Mouse (Mus musculus): Measurements from ENCODE around the gene Gfod1. TPM values are rescaled to one million over a fixed set of nuclear protein-coding genes. Genes with fewer than 3 reads are reported as not detected.

The Gfod1 gene
- total RNA-seq, 2 experiments from 2014 or later = 10.3 to 10.4 TPM

DNA sequence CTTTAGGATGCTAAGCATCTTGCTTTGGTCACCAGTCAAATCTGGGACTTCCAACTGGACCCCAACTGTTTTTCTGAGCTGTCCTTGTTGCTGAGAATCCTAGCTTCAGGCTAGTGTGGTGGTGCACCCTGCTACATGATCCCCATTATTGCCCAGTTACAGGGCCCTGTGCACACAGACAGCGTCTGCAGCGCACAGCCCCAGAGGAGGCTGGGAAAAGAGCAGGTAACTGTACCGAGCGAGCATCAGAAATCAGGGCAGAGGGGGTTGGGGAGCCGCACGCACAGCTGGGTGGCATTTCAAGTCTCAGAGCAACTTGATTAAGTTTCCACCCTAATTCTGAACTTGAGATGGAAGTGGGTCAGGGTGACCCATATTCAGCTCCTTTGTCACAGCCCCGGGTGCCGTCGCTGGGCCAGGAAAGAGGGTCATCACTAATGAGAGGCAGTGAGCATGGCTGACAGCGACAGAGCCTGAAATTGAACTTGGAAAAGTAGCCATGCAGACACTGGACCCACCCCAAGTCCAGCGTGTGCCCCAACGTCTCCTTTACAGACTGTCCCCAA, 97.8 kb downstream of the Gfod1 start:
- DNase-seq (ENCODE audit: low spot score in 2 of 2) = no peak

DNA sequence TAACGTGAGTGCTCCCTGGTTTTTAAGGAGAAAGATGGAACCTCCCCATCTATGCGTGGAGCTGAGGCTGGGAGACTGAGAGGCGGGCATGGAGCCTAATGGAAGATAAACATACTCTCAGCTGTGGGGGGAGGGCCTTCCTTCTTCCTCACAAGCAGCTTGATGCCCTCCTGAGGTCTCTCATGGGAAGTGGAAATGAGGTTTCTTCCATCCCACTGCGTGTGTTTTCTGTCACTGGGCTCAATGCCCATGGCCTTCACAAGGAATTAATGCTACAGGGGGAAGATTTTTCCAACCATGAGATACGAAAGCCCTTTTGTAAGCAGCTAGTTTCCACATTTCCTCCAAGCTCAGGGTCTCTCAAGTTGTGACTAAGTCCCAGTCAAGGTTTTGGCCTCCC, 100.3 kb downstream of the Gfod1 start:
- no peak for DNase-seq (ENCODE audit: low spot score in 2 of 2)

DNA sequence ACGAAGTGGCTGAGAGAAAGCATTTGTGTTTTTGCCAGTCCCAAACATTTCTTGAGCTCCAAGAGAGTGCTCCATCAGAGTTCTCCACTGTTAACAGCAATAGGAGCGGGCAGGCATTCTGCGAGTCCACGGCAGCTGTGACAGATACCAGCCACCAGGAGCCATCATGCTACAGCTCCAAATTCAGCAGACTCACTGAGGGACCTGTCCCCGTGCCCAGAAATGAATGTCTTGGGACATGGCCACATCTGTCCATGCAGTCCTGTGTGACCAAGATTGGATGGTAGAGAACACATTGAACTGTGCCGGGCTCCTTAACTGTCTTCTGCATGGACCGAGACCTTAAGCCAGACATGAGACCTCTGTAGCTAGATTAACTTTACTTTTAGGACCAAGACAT, 100.7 kb downstream of the Gfod1 start:
- DNase-seq (ENCODE audit: low spot score in 2 of 2) = no peak

DNA sequence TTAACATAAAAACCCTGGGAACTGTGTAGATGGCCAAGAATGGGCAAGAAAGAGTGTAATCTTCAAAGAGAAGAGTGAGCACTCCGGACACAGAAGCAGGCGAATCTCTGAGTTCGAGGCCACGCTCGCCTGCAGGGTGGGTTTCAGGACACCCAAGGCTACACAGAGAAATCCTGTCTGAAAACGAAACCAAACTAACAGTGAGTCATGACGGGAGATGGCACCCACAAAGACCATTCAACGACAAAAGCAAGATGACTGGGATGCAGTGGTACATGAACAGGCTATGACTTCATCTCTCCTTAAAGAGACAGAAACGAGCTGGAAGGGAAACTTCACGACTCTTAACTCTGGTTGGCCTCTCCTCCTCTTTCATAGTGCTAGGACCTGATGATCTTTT, 101.6 kb downstream of the Gfod1 start:
- DNase-seq (ENCODE audit: low spot score in 2 of 2) = no peak

DNA sequence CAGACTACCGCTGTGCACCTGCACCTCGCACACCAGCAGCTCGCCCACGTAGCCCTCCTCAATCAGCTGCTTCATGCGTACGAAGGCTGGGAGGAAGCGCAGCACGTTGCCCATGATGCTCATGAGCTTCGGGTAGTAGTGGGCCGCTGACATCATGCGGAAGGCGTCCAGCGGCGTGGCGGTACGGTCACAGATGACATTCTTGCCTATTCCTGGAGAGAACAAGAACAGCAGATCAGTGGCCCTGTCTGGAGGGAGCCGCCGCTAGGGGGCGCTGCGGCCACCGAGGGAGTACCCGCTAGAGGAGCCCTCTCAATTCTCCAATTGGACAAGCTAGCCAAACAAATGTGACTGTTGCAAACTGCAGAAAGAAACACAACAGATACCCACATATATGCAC, 102.9 kb downstream of the Gfod1 start:
- DNase-seq (ENCODE audit: low spot score in 2 of 2) = no peak

DNA sequence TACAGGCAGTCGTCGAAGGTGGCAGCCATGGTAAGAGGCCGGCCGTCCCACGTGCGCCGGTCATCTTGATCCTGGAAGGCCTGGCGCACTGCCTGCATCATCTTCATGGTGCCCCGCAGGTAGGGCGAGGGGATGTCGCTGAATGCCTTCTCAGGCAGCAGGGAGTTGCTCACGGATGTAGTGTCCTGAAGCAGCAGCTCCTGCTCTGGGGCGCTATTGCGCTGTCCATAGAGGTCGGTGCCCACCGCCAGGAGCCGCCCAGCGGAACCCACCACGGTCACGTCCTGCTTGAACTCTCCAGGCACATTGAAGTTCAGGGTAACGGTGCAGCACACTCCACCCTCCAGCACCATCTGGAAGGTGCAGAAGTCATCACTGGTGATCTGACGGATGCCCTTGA, 103.5 kb downstream of the Gfod1 start:
- no peak for DNase-seq (ENCODE audit: low spot score in 2 of 2)

DNA sequence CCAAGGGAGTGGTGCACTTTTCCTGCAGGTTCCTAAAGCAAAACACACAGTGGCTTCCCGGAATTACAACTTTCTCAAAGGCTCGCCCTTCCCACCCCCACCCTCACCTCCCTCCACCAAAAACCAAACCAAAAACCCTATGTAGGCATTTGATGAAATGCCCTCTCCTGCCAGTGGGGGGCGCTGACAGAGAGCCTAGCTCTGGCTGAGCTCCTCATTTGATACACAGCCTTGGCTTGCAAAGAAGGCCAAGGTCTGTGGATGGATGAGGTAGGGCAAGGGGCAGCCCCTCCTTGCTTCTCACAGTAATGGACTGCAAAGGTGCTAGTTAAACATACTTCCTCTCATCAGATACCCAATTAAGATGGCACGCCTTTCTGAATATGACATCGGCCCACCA, 104.2 kb downstream of the Gfod1 start:
- no peak for DNase-seq (ENCODE audit: low spot score in 2 of 2)

DNA sequence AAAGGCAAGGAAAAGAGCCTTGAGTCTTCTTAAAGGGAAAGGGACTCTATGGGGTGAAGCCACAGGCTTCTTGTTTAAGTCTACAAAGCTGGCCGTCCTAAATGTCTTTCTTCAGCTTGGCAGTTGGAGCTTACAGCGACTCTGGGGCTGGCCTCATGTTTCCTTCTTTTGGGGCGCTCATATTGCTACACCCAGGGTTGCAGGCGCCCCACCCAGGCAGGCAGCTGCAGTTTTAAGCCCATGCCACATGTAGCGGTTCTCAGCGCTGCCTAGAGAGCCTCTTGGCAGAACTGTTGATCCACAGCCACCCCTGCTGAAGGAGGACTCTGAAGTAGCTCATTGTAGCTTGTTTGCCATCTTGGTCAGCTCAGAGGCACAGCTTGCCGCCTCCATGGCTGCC, 104.7 kb downstream of the Gfod1 start:
- DNase-seq (ENCODE audit: low spot score in 2 of 2) = no peak

DNA sequence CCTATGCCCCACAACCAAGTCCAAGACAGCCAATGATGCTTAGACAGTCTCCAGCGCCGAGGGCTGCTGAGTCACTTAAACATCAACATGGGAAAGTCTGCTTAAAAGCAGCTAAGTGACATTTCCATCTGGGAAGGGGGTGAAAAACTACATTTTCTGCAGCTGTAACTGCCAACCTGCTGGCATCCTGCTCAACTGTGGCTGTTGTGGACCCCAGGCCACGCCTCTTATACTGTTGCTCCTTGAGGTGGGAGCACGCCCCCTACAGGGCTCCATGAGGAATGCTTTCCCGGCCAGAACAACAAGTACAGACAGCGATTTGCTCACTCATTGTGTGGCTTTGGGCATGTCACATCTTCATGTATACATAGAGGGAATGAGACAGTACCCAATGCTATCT, 106.8 kb downstream of the Gfod1 start:
- DNase-seq (ENCODE audit: low spot score in 2 of 2) = no peak

DNA sequence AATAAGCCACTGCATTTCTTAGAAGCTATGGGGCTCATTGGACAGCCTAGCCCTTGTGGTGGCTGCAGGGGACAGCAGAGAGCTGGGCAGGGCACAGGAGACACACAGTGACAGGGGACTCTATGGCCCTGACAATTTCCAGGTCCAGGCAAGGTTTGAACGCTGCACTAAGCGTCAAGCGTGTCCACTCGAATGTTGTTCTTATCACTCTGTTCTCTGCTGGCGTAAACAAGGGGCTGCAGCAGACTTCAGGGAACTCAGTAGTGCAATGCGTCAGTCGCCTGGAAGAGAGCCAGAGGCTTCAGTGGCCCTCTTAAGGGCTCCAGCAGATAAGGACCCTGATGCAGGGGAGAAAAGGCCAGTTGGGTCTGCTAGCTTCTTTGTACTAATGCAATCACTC, 108.0 kb downstream of the Gfod1 start:
- no peak for DNase-seq (ENCODE audit: low spot score in 2 of 2)

DNA sequence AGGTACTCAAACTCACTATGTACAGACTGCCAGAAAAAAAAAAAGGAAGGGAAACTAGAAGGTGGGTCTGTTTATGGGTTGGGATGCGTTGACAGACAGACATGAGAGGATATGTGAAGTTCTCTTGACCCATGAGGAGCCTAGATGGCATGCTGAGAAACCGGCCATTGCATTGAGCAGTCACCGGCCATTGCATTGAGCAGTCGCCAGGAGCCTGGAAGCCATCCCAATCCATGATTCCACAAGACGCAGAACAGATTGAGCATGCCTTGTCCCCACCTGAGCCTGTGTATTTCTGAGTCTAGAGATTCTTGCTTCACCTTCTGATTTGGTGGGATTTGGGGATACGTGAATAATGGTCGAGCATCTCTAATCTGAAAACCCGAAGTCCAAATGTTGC, 110.0 kb downstream of the Gfod1 start:
- DNase-seq (ENCODE audit: low spot score in 2 of 2) = no peak

DNA sequence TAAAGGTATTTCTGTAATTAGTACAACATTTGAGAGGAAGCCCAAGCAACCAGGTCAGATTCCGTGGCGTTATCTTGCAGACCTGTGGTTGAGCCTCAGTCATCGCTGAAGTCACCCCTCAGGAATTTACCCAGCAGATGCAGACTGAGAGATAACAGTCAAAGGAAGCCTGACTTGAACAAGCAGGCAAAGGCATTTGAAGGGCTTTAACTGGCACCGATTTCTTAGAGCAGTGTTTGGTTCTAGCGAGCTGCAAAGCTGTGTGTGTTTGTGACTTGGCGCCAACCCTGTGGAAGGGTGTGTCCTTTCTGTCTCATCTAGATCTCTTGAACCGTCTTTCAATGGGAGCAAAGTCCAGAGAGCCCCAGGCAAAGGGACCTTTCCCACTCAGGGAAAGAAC, 110.7 kb downstream of the Gfod1 start:
- DNase-seq (ENCODE audit: low spot score in 2 of 2) = no peak

DNA sequence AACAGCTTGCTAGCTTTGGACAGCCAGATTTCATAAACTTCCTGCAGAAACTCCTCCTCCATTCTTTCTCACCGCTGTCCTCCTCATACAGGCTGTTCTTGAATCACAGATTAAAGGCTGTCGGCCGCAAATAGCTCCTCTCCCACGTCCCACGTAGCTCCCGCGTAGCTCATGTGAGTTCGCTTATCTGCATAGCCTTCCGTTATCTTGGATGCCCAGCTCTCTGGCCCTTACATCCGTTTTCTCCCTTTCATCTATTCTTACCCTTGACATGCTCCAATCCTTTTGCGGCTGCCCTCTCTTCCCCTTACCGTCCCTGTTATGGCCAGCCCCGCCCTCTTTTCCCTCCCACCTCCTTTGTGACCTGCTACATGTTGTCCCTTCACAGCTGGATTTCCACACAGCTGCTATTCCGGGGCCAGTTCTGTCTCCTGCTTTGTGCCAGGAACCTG, 112.2 kb downstream of the Gfod1 start:
- DNase-seq (ENCODE audit: low spot score in 2 of 2) = no peak

DNA sequence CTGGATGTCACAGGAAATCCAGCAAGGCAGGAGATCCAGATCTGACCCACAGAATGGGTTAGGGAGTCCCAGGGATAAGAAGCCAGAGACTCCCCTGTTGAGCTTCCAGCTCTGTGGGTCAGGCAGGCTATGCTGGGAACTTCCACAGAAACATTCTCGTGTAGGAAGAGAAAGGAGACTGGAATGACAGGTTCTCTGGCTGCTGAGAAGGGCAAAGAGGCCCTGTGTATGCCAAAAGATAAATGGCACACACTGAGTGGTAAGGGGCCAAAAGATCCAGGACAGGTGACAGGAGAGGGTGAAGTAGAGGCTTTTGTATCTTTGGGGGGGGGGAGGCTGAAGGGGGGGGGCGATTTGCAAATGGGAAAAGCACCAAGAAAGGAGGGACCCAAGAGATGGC, 112.7 kb downstream of the Gfod1 start:
- no peak for DNase-seq (ENCODE audit: low spot score in 2 of 2)

DNA sequence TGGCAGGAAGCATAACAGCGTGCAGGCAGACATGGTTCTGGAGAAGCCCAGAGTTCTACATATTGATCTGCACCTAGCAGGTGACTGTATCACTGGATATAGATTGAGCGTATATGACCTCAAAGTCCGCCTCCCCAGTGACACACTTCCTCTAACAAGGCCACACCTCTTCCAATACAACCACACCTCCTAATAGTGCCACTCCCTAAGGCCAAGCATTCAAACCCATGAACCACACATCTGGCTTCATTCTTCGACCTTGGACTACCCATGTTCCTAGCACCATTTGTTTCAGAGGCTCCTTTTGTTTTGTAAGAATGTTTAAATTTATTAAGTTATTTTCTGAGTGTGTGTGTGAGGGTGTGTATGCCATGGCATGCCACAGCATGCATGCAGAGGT, 116.2 kb downstream of the Gfod1 start:
- no peak for DNase-seq (ENCODE audit: low spot score in 2 of 2)

DNA sequence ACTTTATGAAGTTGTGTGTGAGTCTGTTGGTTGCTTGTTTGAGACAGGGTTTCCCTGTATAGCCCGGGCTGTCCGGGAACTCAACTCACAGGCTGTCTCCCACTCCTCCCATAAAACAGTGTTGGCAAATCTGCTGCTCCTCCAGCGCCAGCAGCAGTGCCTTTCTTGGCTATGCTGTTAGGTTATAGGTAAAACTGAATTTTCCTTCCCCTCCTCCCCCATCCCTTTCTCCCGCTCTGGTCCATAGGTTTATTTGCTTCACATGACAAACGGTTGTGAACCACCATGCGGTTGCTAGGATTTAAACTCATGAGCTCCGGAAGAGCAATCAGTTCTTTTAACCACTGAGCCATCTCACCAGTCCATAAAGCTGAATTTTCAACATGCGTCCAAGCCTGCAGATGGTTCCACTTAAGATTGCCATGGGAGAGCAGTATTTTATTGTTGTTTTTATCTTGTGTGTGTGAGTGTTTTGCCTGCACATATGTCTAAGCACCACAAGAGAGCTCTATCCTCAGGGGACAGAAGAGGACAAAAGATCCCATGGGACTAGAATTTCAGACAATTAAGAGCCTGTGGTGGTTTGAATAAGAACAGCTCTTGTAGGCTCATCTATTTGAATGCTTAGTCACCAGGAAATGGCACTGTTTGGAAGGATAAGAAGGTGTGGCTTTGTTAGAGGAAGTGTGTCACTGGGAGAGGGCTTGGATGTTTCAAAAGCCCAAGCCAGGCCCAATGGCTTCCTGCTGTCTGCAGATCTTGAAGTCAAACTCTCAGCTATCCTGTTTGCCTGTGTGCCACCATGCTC, 120.5 kb downstream of the Gfod1 start:
- no peak for DNase-seq (ENCODE audit: low spot score in 2 of 2)

DNA sequence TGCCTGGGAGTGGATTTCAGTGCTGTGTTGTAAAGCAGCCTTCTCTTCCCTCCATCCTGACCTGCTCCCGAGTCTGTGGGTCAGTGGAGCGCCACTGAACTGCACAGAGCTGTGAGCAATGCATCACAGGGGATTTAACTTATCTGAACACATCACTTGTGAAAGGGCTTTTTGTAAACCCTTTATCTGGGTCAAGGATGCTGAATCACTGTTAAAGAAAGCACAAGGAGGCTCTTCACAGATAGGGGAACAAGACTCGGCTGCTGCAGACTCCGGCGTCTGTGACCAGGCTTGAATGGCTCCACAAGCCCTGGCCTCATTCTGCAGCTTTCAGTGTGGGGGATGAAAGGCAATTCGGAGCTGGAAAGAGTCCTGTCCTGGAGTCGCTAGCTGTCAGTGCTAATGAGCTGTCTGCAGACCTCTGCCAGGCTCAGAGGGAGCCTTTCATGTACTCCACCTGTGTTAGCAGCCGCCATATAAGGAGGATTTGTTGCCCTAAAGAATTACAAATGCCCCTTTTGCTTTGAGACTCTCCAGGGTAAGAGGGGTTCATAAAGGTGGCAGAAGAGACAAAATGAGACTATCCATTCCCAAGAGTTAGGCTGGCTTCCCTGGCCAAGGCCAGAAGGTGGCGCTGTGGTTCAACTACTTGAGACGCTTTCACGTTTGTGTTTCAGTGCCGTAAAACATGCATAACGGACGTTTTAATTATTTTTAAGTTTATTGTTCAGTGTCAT, 121.3 kb downstream of the Gfod1 start:
- DNase-seq (ENCODE audit: low spot score in 2 of 2) = peak; percentile 57 to 84

DNA sequence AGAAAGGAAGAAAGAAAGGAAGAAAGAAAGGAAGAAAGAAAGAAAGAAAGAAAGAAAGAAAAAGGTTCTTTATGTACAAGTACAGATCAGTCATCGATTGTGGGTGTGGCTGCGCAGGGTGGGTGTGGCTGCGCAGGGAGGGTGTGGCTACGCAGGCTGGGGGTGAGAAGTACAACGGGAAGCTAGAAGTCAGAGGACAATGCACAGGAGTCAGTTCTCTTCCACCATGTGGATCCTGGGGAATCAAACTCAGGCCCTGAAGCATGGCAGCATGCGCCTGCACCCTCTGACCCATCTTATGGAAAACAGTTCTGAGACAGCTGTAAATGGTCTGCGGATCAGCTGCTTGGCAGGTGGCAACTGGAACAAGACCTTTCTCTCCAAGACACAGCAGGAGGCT, 122.9 kb downstream of the Gfod1 start:
- DNase-seq (ENCODE audit: low spot score in 2 of 2) = no peak

DNA sequence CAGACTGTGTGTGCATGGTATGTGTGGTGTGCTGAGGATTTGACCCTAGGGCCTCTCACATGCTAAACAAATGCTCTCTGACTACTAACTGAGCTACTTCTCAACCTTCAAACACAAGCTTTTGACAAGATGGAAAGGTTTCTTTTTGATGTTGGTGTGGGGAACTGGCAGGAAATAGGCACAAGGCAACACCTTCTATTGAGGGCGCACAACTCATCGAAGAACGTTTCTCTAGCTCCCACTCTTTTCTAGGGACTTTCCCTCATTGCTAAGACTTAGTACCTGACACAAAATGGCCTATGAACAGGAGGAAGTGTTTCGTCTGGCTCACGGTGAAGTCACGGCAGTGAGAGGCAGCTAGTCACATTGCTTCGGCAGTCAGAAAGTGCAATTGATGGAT, 126.7 kb downstream of the Gfod1 start:
- DNase-seq (ENCODE audit: low spot score in 2 of 2) = no peak

DNA sequence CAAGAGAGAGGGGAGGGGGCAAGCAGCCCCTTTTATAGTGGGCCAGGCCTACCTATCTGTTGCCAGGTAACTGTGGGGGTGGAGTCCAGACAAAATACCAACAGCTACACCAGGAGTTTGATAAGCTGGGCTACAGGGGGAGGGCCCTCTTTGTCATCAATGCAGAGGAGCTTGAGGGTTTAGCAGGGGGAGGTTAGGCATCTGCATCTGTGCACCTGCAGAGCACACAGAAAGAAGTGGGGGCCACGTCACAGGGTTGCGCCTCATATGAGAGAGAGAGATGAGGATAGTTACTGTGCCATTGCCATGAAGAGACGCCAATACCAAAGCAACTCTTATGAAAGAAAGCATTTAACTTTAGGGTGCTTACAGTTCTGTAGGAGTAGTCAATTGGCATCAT, 127.3 kb downstream of the Gfod1 start:
- no peak for DNase-seq (ENCODE audit: low spot score in 2 of 2)

DNA sequence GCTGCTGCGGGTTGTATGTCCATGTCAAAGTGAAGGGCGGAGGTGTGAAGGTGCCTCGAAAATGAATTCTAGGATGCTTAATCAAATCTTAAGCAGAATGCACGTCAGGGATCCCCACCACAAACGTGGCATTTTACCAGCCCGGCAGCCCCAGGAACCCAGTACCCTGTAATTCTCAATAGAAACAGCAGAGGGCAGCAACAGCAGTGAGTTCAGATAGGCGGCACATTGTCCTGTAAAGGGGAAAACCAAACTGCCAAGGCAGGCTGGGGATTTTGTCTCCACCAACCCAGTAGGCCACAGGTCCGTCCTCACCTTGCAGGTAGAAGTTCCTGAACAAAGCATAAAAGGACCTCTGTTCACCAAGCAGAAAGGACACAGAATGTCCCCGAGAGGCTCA, 130.7 kb downstream of the Gfod1 start:
- peak; percentile 29 to 53 for DNase-seq (ENCODE audit: low spot score in 2 of 2)

DNA sequence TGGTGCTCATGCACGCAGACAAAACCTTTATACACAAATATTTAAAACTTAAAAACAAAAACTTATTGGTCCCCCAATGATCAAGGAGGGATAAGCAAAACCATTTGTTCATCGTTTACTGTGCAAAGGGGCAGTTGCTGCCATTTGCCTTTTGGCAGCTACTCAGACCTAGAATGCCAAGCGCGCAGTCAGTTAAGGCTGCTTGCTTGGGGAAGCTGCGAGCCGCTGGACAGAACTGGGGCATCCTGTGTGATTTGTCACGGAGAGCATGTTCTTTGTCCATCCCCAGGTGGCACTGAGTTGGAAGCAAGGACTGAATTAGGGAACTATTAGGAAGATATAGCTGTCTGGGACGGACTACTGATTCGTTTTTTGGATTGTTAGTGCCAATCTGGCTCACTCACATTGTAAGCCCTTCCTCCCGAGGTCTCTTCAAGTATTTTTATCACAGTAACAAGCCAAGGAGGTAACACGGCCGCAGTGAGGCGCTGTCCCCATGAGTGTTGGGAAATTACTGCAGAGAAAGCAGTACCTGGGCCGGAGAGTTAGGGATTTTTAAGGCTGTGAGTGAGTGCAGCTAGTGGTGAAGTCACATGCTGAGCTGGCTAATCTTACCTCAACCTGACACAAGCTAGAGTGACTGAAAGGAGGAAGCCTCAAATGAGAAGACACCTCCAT, 131.8 kb downstream of the Gfod1 start:
- DNase-seq (ENCODE audit: low spot score in 2 of 2) = no peak

Data from adrenal gland, postnatal 4 days (tissue).